25 mouse cellular contexts compared by ENCODE assay signal in the genomic region with DNA sequence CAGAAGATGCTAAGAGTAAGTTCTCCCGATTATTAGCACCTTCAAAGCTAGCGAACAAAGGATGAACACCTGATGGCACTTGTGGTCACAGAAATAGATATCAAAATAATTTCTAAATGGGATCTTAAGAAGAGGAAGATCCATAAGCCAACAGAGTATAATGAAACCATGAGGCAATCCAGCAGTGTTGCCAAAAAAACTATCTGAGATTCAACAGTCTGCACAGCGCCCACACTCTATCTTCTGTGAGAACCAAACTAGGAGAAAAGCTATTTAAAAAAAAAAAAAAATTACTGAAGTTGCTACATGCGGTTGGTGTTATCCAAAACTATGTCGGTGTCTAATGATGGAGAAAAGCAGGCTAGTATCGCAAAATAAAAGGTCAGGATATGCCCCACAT. TPM values are rescaled to one million over a fixed set of nuclear protein-coding genes. Genes with fewer than 3 reads are reported as not detected.
DNase-seq lines count a peak whose midpoint lies in the region; ATAC-seq lines count a peak whose summit lies in the region.
"Had no signal": no experiment of that assay in that cellular context is flagged by ENCODE, and none has a peak within 500 bp of the region (broad histone marks: within the 10 kb centered on the region; RNA-seq: fewer than 3 reads in every experiment).

No protein-coding gene starts in this region.

- DNase-seq in layer of hippocampus, adult 18-20 months (ENCODE audit: low spot score in 2 of 2): peak; percentile 11 to 57
- no peak for DNase-seq in layer of hippocampus, postnatal 25 days (ENCODE audit: extremely low spot score in 1 of 2, low spot score in 1 of 2)
- peak; percentile 71 for DNase-seq in brain, adult 2 months (ENCODE audit: low read depth, low spot score)
- DNase-seq in midbrain, embryonic 10.5 days (ENCODE audit: low spot score): no peak
- DNase-seq: adrenal gland, adult 8-10 months; cerebellum, adult 2 months; cerebellum, postnatal 25 days; gastrocnemius, postnatal 10 days; kidney, postnatal 36 days; lung, adult 18-20 months; lung, postnatal 10 days; thymus, postnatal 25 days had no signal

- H3K4me2 ChIP-seq in midbrain, embryonic 16.5 days (ENCODE audit: low read length): peak overlapping the region; percentile 37
- H3K4me2 ChIP-seq in hindbrain, embryonic 16.5 days (ENCODE audit: low read length): no peak overlapping the region
- H3K4me2 ChIP-seq: embryonic facial prominence, embryonic 12.5 days; forebrain, embryonic 12.5 days; limb, embryonic 12.5 days; liver, embryonic 11.5 days; neural tube, embryonic 12.5 days had no signal

- peak overlapping the region; percentile 34; the same call in 1 of the 2 replicates for H3K9ac ChIP-seq in midbrain, embryonic 16.5 days (ENCODE audit: low read depth, low read length)
- H3K9ac ChIP-seq in hindbrain, embryonic 16.5 days (ENCODE audit: low read depth, low read length): no peak overlapping the region
- H3K9ac ChIP-seq: embryonic facial prominence, embryonic 12.5 days; forebrain, embryonic 12.5 days; limb, embryonic 12.5 days; neural tube, embryonic 12.5 days had no signal

- H3K36me3 ChIP-seq in midbrain, embryonic 10.5 days: no peaks in the 10 kb centered on the region
- no peaks in the 10 kb centered on the region for H3K36me3 ChIP-seq in midbrain, embryonic 16.5 days (ENCODE audit: control insufficient read depth, insufficient read depth, low read length)
- no peaks in the 10 kb centered on the region for H3K36me3 ChIP-seq in hindbrain, embryonic 16.5 days (ENCODE audit: control insufficient read depth, insufficient read depth, low read length)
- H3K36me3 ChIP-seq: embryonic facial prominence, embryonic 12.5 days; forebrain, embryonic 12.5 days; heart, embryonic 10.5 days; limb, embryonic 12.5 days; neural tube, embryonic 12.5 days had no signal

- peaks cover 97% of the 10 kb centered on the region for H3K4me1 ChIP-seq in midbrain, embryonic 10.5 days
- peaks cover 23% of the 10 kb centered on the region for H3K4me1 ChIP-seq in midbrain, embryonic 16.5 days (ENCODE audit: control insufficient read depth, insufficient read depth, low read length)
- H3K4me1 ChIP-seq in hindbrain, embryonic 16.5 days (ENCODE audit: control insufficient read depth, insufficient read depth, low read depth, low read length): peaks cover 8% of the 10 kb centered on the region

- no peak for ATAC-seq in midbrain, embryonic 16.5 days
- no peak for ATAC-seq in hindbrain, embryonic 16.5 days
- ATAC-seq in megakaryocyte-erythroid progenitor cell, adult 5-6 weeks (replicated peaks; ENCODE audit: low FRiP score, low TSS enrichment, poor library complexity, severe bottlenecking): no peak
- ATAC-seq: intestine, postnatal 0 days had no signal

- WGBS in midbrain, embryonic 10.5 days: 86% methylated on average over 6 of the region's 6 CpGs
- 69% methylated on average over 6 of the region's 6 CpGs for WGBS in midbrain, embryonic 16.5 days
- 87% methylated on average over 6 of the region's 6 CpGs for WGBS in hindbrain, embryonic 16.5 days

- H3K27me3 ChIP-seq in midbrain, embryonic 10.5 days (ENCODE audit: low read depth, poor library complexity, severe bottlenecking): peaks cover 73% of the 10 kb centered on the region
- no peaks in the 10 kb centered on the region for H3K27me3 ChIP-seq in midbrain, embryonic 16.5 days (ENCODE audit: control insufficient read depth, insufficient read depth, low read depth, low read length)
- H3K27me3 ChIP-seq in hindbrain, embryonic 16.5 days (replicated peaks; ENCODE audit: control insufficient read depth, insufficient read depth, low read length): no peaks in the 10 kb centered on the region
- H3K27me3 ChIP-seq: embryonic facial prominence, embryonic 12.5 days; neural tube, embryonic 12.5 days had no signal

- no peak overlapping the region for H3K27ac ChIP-seq in midbrain, embryonic 10.5 days (replicated peaks)
- H3K27ac ChIP-seq in midbrain, embryonic 16.5 days (ENCODE audit: low read length): no peak overlapping the region
- H3K27ac ChIP-seq in hindbrain, embryonic 16.5 days (ENCODE audit: low read depth, low read length): no peak overlapping the region
- H3K27ac ChIP-seq: embryonic facial prominence, embryonic 12.5 days; forebrain, embryonic 12.5 days; heart, embryonic 10.5 days; limb, embryonic 12.5 days; neural tube, embryonic 12.5 days had no signal

- H3K4me3 ChIP-seq in midbrain, embryonic 10.5 days: peak overlapping the region; percentile 11; the same call in 1 of the 2 replicates
- no peak overlapping the region for H3K4me3 ChIP-seq in midbrain, embryonic 16.5 days (ENCODE audit: low read depth, low read length)
- H3K4me3 ChIP-seq in hindbrain, embryonic 16.5 days (ENCODE audit: low read length): no peak overlapping the region
- H3K4me3 ChIP-seq: embryonic facial prominence, embryonic 12.5 days; erythroblast, embryonic 14.5 days; forebrain, embryonic 12.5 days; heart, embryonic 10.5 days; limb, embryonic 12.5 days; neural tube, embryonic 12.5 days had no signal

- H3K9me3 ChIP-seq in midbrain, embryonic 10.5 days (replicated peaks): no peaks in the 10 kb centered on the region
- no peaks in the 10 kb centered on the region for H3K9me3 ChIP-seq in midbrain, embryonic 16.5 days (replicated peaks; ENCODE audit: control insufficient read depth, low read length, poor library complexity, severe bottlenecking)
- H3K9me3 ChIP-seq in hindbrain, embryonic 16.5 days (ENCODE audit: control insufficient read depth, low read length): no peaks in the 10 kb centered on the region
- H3K9me3 ChIP-seq: embryonic facial prominence, embryonic 12.5 days; forebrain, embryonic 12.5 days; heart, embryonic 10.5 days; limb, embryonic 12.5 days; neural tube, embryonic 12.5 days had no signal

RNA-seq across cellular contexts. Expression of a gene that starts 31.4 kb away (rescaled TPM):
- 1 to 10 TPM; 8.2 to 9.8 TPM for total RNA-seq in layer of hippocampus, adult 18-20 months (2021)
- 1 to 10 TPM; 6.9 to 7.2 TPM for total RNA-seq in layer of hippocampus, postnatal 25 days (2021)
- 58.8 and 80.0 TPM in 2 replicates for polyA plus RNA-seq in midbrain, embryonic 10.5 days (2016; fragmentation: Nextera tagmentation; extraction: Ambion mirVana)
- polyA plus RNA-seq in midbrain, embryonic 16.5 days (2015; fragmentation: Nextera tagmentation; extraction: Ambion mirVana): 55.0 and 59.7 TPM in 2 replicates
- polyA plus RNA-seq in hindbrain, embryonic 16.5 days (2015; fragmentation: Nextera tagmentation; extraction: Ambion mirVana): 32.3 and 37.5 TPM in 2 replicates
- not detected in 2 replicates for total RNA-seq in megakaryocyte-erythroid progenitor cell, adult 5-6 weeks (2014; fragmentation: Nextera tagmentation)
- total RNA-seq in megakaryocyte-erythroid progenitor cell, adult 5-6 weeks (2017): not detected in 2 replicates
- total RNA-seq: granulocyte monocyte progenitor cell, adult 5-6 weeks; megakaryocyte progenitor cell, adult 5-6 weeks had no signal
- polyA plus RNA-seq: erythroblast, embryonic 14.5 days had no signal

Comparison
In these comparisons a context has a peak if more than half of its experiments do, and no peak if none do; other contexts are left out.
1. DNase-seq: peak in layer of hippocampus, adult 18-20 months (2 of 2) and brain, adult 2 months (single experiment); none in layer of hippocampus, postnatal 25 days (0 of 2) and midbrain, embryonic 10.5 days (single experiment).
2. RNA of a gene that starts 31.4 kb away (total RNA-seq): 8.2 to 9.8 TPM in layer of hippocampus, adult 18-20 months and 6.9 to 7.2 TPM in layer of hippocampus, postnatal 25 days; not detected in megakaryocyte-erythroid progenitor cell, adult 5-6 weeks; every median in the first group is over 4 times any median in the second.